Mouse (Mus musculus): Measurements from ENCODE around the gene Ndufa7.

DNA sequence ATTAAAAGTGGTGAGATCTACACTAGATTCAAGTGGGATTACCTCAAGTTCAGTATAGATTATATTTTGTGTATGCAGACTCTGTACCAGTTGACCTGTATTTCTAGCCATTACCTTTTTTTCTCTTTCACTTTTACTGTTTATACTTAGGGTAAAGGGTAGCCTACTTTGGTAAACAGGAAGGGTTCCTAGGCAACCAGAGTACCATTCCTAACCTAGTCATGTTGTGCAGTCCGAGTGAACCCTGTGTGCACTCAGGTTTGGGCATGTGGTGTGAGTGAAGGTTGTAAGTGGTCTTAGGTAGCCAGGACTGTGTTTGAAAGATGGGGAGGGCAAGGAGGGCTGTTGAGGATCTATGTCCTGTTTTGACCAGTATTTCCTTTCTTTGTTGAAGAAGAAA lies 27.0 kb downstream of the Ndufa7 start:
- no peak for TF ChIP-seq CTCF (IDR thresholded peaks at IDR 0.05; ENCODE audit: low read depth)
- no peak for TF ChIP-seq EP300 (IDR thresholded peaks at IDR 0.05; ENCODE audit: low read depth)

Data from liver, embryonic 14.5 days (tissue).